Mouse (Mus musculus) liver, adult (tissue): ENCODE data around the gene Psmb8.

Experiments
- GATA4 ChIP-seq: IDR thresholded peaks from 2 replicates; pipeline ENCODE4 v1.6.1; 2014; ENCODE audit warnings: mild to moderate bottlenecking, low read length; ENCODE audit not compliant: insufficient replicate concordance

Gene Psmb8

DNA sequence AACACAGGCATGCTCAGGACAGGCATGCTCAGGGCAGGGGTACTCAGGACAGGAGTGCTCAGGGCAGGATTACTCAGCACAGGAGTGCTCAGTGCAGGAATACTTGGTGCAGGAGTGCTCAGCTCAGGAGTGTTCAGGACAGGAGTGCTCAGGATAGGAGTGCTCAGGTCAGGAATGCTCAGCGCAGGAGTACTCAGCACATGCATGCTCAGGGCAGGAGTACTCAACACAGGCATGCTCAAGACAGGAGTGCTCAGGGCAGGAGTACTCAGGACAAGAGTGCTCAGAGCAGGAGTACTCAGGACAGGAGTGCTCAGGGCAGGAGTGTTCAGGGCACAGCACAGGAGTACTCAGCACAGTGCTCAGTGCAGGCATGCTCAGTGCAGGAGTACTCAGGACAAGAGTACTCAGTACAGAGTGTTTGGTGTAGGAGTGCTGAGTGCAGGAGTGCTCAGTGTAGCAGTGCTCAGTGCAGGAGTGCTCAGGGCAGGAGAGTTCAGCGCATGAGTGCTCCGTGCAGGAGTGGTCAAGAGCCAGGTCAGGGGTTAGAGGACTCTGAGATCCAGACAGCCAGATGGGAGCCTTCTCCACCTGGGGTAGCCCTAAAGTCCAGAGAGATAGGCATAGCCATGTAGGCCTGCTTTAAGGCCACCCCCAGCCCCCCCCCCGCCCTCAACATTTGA is 5.4 kb downstream of the Psmb8 start:
- no peak for TF ChIP-seq GATA4

DNA sequence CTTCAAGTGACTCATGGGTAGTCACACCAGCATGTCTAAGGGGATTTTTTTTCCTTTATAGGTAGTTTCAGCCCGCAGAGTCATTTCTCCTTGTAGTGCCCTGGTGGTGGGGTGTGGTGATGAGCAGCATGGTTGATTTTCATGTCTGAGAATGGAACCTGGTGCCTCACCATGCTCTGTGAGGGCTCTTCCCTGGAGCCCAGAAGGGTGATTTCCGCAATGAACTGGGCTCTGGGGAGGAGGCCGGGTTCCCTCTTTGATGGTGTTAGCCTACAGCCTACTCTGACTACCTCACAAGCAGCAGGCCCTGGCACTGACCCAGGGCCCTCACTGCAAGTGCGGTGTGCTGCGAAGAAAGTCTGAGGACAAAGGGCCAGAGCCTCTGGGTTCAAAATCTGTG is 5.9 kb downstream of the Psmb8 start, which contains the start of gene Tap2:
Gene Tap2, plus strand, starts transcription at position 84 of the 400 bp plus-strand sequence.
- no peak for TF ChIP-seq GATA4

DNA sequence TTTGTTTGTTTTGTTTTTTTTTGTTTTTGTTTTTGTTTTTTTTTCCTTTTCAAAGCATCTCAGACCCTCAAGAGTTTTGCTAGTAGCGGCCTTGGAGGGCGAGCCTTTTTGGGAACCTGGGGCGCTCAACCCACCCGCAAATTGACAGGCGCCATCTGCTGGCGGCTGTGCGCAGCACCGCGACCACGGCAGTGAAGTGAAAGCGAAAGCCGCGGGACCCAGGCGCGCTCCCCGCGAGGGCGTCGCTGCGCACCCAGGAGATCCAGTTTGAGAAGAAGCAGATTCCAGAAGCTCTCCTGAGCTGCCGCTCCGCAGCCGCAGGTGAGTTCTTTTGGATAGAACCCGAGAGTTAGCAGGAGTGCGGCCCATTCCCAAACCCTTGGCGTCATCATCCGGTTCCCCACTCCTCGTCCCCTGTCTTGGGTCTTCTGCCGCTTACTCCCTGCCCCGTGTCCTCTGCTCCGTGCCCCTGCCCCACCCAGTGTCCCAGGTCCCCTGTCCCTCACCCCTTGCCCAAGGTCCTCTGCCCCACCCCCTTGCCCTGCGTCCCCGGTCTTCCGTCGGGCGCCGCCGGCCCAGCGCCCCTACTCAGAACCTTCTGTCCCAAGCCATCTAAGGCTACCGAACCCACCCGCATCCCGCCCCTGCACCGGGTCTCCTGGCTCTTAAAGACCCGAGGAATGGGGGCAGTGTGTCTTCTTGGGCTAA is 6.9 kb downstream of the Psmb8 start:
- TF ChIP-seq GATA4: no peak

DNA sequence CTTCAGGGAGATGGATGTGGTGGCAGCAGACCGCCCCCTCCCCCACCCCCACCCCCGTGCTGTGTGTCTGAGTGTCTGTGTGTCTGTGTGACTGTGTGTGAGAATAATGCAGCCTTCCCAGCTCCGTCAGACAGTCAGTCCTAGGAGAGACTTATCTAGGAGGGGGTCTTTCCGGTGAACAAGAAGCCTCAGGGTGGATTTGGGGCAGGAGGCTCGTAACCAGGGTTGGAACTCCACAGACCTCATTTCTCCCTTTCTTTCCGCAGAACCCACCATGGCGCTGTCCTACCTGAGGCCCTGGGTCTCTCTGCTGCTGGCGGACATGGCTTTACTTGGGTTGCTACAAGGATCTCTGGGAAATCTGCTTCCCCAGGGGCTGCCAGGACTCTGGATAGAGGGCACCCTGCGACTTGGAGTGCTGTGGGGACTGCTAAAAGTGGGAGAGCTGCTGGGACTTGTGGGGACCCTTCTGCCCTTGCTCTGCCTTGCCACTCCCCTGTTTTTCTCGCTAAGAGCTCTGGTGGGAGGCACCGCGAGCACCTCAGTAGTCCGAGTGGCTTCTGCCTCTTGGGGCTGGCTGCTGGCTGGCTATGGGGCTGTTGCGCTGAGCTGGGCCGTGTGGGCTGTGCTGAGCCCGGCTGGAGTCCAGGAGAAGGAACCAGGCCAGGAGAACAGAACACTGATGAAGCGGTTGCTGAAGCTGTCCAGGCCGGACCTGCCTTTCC is 7.7 kb downstream of the Psmb8 start:
- no peak for TF ChIP-seq GATA4

DNA sequence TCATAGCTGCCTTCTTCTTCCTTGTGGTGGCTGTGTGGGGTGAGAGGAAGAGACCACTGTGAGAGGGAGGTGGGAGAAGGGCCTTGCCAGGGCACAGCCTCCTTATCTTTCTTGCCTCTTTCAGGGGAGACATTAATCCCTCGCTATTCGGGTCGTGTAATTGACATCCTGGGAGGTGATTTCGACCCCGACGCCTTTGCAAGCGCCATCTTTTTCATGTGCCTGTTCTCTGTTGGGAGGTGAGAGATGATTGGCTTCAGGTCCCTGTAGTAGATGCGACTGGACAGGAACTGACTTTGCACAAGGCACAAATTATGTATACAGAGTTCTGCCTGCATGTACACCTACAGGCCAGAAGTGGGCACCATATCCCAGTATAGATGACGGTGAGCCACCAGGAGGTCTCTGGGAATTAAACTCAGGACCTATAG is 8.2 kb downstream of the Psmb8 start:
- no peak for TF ChIP-seq GATA4

DNA sequence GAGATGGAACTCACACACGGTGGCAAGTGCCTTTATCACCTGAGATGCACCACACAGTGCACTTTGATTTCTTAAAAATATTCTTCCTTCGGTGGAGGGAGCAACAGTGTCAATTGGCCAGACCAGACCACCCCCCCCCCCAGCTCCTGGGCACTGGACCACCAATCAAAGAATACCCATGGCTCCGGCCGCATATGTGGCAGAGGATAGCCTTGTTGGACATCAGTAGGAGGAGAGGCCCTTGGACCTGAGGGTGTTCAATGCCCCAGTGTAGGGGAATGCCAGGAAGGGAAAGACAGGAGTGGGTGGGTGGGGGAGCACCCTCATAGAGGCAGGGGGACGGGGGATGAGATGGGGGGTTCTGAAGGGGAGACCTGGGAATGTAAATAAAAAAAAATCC is 9.2 kb downstream of the Psmb8 start:
- TF ChIP-seq GATA4: no peak

DNA sequence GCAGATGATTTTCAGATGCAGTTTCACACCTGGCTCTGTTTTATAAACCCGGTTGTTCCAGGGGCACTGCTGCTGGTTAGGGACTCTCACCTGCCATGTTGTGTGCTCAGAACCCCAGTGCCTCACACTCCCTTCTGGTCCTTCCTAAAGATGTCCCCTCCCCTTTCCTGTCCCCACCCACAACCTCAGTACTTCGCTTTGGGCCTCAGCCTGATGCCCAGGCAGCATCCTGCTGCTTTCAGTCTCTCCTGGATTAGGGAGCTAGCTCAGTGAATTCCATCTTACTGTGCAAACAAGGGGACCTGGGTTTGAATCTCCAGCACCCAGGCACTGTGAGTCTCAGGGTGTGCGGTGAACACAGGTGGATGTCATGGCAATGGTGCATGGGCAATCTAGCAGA is 9.9 kb downstream of the Psmb8 start:
- no peak for TF ChIP-seq GATA4

DNA sequence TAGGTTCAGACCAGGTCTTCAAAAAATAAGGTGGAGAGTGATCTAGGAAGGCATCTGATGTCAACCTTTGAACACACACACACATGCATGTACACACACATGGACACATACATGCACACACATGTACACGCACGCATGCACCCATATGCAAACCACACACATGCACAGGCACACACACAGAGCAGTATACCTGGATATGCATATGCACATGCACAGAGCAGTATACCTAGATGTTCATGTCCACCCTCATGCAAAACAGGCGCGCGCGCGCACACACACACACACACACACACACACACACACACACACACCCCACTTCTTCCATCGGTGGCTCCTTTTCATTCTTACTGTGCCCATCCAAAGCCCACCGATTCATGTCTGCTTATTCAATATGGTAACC is 10.3 kb downstream of the Psmb8 start:
- no peak for TF ChIP-seq GATA4

DNA sequence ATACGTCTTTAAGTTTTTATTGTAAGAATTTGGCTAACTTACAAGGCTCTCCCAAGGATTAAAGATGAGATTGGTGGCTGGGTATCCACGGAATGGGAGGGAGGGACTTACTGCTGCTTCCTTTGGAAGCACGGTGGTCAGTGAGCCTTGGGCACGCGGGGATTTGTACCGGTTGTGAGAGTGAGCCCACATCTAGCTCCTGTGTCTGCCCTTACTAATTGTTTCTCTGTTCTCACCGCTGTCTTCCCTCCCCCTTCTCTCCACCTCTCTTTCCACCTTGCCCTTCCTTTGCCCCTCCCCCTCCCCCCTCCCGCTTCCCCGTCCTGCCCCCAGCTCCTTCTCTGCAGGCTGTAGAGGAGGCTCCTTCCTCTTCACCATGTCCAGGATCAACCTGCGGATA is 10.9 kb downstream of the Psmb8 start:
- no peak for TF ChIP-seq GATA4

DNA sequence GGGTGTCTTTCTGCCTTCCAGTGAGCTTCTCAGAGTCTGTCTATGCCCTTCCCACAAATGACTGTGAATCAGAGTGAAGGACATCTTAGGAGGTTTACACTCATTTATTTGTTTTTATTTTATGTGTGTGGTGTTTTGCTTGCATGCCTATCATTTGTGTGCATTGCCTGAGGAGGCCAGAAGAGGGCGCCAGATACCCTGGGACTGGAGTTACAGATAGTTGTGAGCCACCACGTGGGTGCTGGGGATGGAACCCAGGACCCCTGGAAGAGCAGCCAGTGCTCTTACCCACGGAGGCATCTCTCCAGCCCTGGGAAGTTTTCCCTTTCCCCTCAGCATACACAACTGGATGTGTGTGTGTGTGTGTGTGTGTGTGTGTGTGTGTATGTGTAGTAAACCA is 12.2 kb downstream of the Psmb8 start:
- TF ChIP-seq GATA4: no peak

DNA sequence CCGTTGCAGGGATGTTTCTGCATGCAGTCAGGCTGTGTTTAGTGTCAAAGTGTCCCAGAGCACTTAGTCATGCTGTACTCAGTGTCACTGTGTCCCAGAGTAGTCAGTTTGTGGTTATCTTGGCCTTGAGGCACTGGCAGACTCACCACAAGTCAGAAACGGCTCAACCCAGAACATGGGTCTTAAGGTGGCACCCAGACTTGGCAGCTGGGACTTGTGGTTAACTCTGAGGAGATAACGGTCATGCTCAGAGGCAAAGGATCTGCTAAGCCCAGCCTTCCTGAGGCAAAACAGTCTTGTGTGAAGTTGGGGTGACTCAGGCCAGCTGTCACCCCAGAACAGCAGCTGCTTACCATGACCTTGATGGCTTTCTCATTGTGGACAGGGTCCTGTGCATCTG is 13.1 kb downstream of the Psmb8 start:
- no peak for TF ChIP-seq GATA4

DNA sequence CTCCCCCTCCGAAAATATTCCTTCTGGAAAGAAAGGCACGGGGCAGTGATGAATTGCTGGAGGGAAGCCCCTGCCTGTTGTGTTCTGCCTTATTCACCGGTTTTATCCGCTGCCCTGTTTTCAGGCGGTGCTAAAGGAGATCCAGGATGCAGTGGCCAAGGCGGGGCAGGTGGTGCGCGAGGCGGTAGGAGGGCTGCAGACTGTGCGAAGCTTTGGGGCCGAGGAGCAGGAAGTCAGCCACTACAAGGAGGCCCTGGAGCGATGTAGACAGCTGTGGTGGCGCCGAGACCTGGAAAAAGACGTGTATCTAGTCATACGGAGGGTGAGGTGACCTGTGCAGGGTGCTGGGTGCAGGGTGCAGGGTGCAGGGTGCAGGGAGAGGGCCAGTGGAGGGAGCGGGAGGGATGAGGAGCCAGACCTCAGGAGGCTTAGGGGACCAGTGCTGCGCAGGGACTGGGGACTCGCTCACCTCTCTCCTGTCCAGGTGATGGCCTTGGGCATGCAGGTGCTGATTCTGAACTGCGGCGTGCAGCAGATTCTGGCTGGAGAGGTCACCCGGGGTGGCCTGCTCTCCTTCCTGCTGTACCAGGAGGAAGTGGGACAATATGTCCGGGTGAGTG is 14.3 kb downstream of the Psmb8 start:
- no peak for TF ChIP-seq GATA4

DNA sequence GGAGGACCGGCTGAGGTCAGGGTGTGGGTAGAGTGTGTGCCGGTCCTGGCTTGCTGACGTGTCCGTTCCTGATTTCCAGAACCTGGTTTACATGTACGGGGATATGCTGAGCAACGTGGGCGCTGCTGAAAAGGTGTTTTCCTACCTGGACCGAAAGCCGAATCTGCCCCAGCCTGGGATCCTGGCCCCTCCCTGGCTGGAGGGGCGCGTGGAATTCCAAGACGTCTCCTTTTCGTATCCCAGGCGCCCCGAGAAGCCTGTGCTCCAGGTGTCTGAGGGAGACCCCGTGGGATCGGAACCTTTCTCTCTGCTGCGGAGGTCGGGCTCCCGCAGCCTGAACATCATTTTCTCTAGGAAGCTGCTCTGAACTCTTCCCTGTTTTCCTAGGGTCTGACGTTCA is 16.4 kb downstream of the Psmb8 start:
- no peak for TF ChIP-seq GATA4

DNA sequence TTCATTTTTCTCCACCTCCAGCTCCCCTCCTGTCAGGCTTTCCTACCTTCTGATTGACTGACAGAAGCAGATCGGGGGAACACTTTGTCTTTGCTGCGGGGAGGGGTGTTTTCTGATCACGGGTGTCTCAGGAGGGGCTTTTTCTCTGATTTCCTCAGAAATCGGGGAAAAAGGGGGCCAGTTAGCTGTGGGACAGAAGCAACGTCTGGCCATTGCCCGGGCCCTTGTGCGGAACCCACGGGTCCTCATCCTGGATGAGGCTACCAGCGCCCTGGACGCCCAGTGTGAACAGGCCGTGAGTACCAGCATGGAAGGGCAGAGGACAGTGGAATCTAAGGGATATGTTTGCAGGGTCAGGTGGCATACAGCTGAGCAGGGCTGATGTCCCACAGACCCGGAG is 17.7 kb downstream of the Psmb8 start:
- no peak for TF ChIP-seq GATA4

DNA sequence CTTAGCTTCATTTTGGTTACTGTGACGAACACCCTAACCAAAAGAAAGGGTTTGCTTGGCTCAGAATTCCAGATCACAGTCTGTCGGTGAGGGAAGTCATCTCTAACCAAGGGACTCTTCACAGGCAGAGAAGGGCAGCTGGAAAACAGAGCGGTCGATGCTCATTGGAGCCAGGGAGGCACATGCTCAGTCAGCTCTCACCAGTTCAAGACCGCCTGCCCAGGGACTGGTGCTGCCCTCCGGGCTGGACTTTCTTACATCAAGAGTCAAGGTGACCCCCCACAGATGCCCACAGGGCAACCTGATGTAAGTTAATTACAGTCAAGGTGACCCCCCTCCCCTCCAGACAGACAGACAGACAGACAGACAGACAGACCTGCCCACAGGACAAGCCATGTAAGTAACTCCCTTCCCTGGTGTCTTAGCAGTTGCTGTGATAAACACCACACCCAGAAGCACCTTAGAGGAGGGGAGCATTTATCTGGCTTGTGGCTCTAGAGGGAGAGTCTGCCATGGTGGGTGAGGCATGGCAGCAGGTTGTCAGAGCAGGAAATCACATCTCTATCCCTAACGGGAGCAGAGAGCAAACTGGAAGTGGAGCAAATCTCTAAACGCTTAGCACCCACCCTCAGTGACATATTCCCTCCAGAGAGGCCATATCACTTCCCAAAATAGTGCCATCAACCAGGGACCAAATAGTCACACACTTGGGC is 19.9 kb downstream of the Psmb8 start:
- no peak for TF ChIP-seq GATA4
